Mouse (Mus musculus) limb, embryonic 14.5 days (tissue): ENCODE results near the gene Olfr724. TPM values are rescaled to one million over a fixed set of nuclear protein-coding genes. Genes with fewer than 3 reads are reported as not detected.
"Not testable (repeated sequence)": the region's sequence is repeated elsewhere in the genome, so short reads cannot be mapped to it uniquely, and the experiment has no call there.

ENCODE experiments used
- ATAC-seq: fragments of 200-750 bp; cut with Nextera tagmentation; 2 replicates; pipeline ENCODE4 v1.8.0; 2017; ENCODE audit warnings: low read depth, moderate number of reproducible peaks, moderate TSS enrichment; ENCODE audit not compliant: low FRiP score
- DNase-seq: peaks from one replicate; pipeline ENCODE4 v3.0.0-alpha.2; 2015; ENCODE audit warnings: low spot score
- H3K27ac ChIP-seq: fragments of 300-500 bp; sonication (generic); replicated peaks from 2 replicates; pipeline ENCODE4 v1.5.1; 2014; ENCODE audit warnings: low read depth, mild to moderate bottlenecking, low read length, moderate library complexity, mixed read lengths
- H3K27me3 ChIP-seq: fragments of 300-500 bp; sonication (generic); 2 replicates; pipeline ENCODE4 v1.6.1; 2014; ENCODE audit warnings: low read length, mixed read lengths; ENCODE audit not compliant: control insufficient read depth, insufficient read depth
- H3K36me3 ChIP-seq: fragments of 300-500 bp; sonication (generic); 2 replicates; pipeline ENCODE4 v1.6.1; 2014; ENCODE audit warnings: mild to moderate bottlenecking, low read length, moderate library complexity, mixed read lengths; ENCODE audit not compliant: control insufficient read depth, insufficient read depth
- H3K4me1 ChIP-seq: fragments of 300-500 bp; sonication (generic); 2 replicates; pipeline ENCODE4 v1.6.1; 2014; ENCODE audit warnings: antibody characterized with exemption, low read length, mixed read lengths; ENCODE audit not compliant: control insufficient read depth, insufficient read depth
- H3K4me2 ChIP-seq: fragments of 300-500 bp; sonication (generic); replicated peaks from 2 replicates; pipeline ENCODE4 v1.6.1; 2014; ENCODE audit warnings: low read depth, mild to moderate bottlenecking, low read length, moderate library complexity; ENCODE audit not compliant: severe bottlenecking
- H3K4me3 ChIP-seq: fragments of 300-500 bp; sonication (generic); replicated peaks from 2 replicates; pipeline ENCODE4 v1.5.1; 2014; ENCODE audit warnings: low read length
- H3K9ac ChIP-seq: fragments of 300-500 bp; sonication (generic); 2 replicates; pipeline ENCODE4 v1.6.1; 2014; ENCODE audit warnings: mild to moderate bottlenecking, low read depth, low read length, moderate library complexity; ENCODE audit not compliant: severe bottlenecking
- H3K9me3 ChIP-seq: fragments of 300-500 bp; sonication (generic); 2 replicates; pipeline ENCODE4 v1.6.1; 2016; ENCODE audit warnings: low read length; ENCODE audit not compliant: control insufficient read depth
- POLR2A ChIP-seq: fragments of 200-500 bp; IDR thresholded peaks from 2 replicates; pipeline ENCODE4 v1.8.0; 2012; ENCODE audit warnings: inconsistent platforms, mild to moderate bottlenecking, moderate library complexity, borderline replicate concordance; ENCODE audit not compliant: insufficient read depth, insufficient read length; ENCODE audit errors: extremely low read depth
- WGBS: fragments of 180-500 bp; shearing (Covaris S2); extraction: QIAGEN DNeasy Blood & Tissue Kit; methylation state at CpG from one replicate; pipeline ENCODE4 v1.1.7; 2014; 5-methylcytosine and 5-hydroxymethylcytosine counted together
- polyA plus RNA-seq, 2 experiments: library from polyadenylated mRNA; depleted of rRNA in 1 of 2; stranded (reverse) in 1 of 2; unstranded in 1 of 2; fragments of >200 nt; fragmentation: Nextera tagmentation in 1 of 2; extraction: Ambion mirVana in 1 of 2; gene quantifications; 2 replicates each; pipeline versions ENCODE4 v1.2.1 to v1.2.3; 2012 to 2014

Gene Olfr724
- not detected in 2 replicates for polyA plus RNA-seq (2012; rRNA removed)
- not detected in 2 replicates for polyA plus RNA-seq (2014; fragmentation: Nextera tagmentation; extraction: Ambion mirVana)

DNA sequence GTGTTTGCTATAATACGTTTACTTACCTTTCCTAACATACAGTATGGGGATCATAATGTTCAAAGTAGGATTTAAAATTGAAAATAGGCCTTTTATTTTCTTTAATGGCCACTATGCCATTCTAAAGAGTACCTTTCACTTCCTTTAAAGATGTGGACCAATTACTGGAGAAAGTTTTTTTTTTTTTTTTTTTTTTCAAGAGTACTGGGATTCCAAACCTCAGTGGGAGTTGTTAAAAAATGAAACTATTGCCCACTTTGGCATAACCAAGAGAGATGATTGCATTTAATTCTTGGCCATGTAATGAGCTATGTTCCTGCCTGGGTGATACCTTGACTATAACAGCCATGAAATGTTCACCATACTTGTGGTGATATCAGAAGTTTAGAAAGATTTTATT, at the start of gene Olfr724:
Olfr724 (minus strand) TSS at position 101 of the 400 bp plus-strand sequence.
- H3K36me3 ChIP-seq, H3K9me3 ChIP-seq, H3K27me3 ChIP-seq, H3K9ac ChIP-seq, H3K4me1 ChIP-seq, DNase-seq, ATAC-seq, H3K4me3 ChIP-seq, H3K4me2 ChIP-seq, H3K27ac ChIP-seq: not testable (repeated sequence)
- 57% methylated on average over 1 of the region's 1 CpGs for WGBS

DNA sequence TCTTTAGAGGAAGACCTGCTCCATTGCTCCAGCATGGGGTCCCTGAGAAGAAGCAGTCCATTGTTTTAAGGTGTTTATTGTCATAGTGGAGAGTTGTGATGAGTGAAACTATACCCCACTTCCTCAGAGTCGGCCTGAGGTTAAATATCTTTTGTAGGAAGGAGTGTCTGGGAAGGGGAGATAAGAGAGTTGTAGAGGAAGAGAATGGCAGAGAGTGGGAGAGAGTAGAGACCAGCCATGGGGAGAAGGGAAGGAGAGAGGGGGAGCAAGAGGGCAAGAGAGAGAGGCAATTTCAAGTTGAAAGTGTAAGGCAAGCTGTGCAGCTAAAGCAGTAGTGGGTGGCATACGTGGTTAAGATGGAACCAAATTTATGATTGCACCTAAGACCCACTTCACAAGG, 7.2 kb downstream of the Olfr724 start:
- no peak overlapping the region for H3K4me2 ChIP-seq
- no peak overlapping the region for H3K9ac ChIP-seq
- H3K4me1 ChIP-seq = no peaks in the 10 kb centered on the region
- H3K36me3 ChIP-seq = no peaks in the 10 kb centered on the region
- no peak overlapping the region for H3K27ac ChIP-seq
- no peak for ATAC-seq
- no peaks in the 10 kb centered on the region for H3K27me3 ChIP-seq
- no peaks in the 10 kb centered on the region for H3K9me3 ChIP-seq
- DNase-seq = no peak
- WGBS = 54% methylated on average over 2 of the region's 2 CpGs
- no peak for TF ChIP-seq POLR2A
- no peak overlapping the region for H3K4me3 ChIP-seq

DNA sequence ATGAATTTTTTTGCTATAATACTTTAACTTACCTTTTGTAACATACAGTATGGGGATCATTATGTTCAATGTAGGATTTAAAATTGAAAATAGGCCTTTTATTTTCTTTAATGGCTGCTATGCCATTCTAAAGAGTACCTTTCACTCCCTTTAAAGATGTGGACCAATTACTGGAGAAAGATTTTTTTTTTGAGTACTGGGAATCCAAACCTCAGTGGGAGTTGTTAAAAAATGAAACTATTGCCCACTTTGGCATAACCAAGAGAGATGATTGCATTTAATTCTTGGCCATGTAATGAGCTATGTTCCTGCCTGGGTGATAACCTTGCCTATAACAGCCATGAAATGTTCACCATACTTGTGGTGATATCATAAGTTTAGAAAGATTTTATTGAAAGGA, 31.4 kb downstream of the Olfr724 start, which contains the start of gene Olfr723:
Olfr723 (minus strand) TSS at position 101 of the 400 bp plus-strand sequence.
- not testable (repeated sequence) for ATAC-seq, H3K27me3 ChIP-seq, H3K4me3 ChIP-seq, H3K4me2 ChIP-seq, H3K36me3 ChIP-seq, H3K4me1 ChIP-seq, H3K9ac ChIP-seq, DNase-seq, H3K27ac ChIP-seq, H3K9me3 ChIP-seq

Other genes with a start within 250 kb of the Olfr724 start
- 11.3 and 12.9 TPM in 2 replicates for gene Armh4, start 179.9 kb downstream of the Olfr724 start, polyA plus RNA-seq (2012; rRNA removed)
- 16.3 and 17.8 TPM in 2 replicates for gene Armh4, start 179.9 kb downstream of the Olfr724 start, polyA plus RNA-seq (2014; fragmentation: Nextera tagmentation; extraction: Ambion mirVana)
- gene Olfr722, start 61.3 kb downstream of the Olfr724 start, polyA plus RNA-seq (2012; rRNA removed) = not detected in 2 replicates
- not detected in 2 replicates for gene Olfr722, start 61.3 kb downstream of the Olfr724 start, polyA plus RNA-seq (2014; fragmentation: Nextera tagmentation; extraction: Ambion mirVana)
- gene Olfr723, start 31.5 kb downstream of the Olfr724 start, polyA plus RNA-seq (2012; rRNA removed) = not detected in 2 replicates
- not detected in 2 replicates for gene Olfr723, start 31.5 kb downstream of the Olfr724 start, polyA plus RNA-seq (2014; fragmentation: Nextera tagmentation; extraction: Ambion mirVana)
- gene Olfr725, start 77.1 kb upstream of the Olfr724 start, polyA plus RNA-seq (2012; rRNA removed) = not detected in 2 replicates
- gene Olfr725, start 77.1 kb upstream of the Olfr724 start, polyA plus RNA-seq (2014; fragmentation: Nextera tagmentation; extraction: Ambion mirVana) = not detected in 2 replicates
- gene Olfr726, start 127.7 kb upstream of the Olfr724 start, polyA plus RNA-seq (2012; rRNA removed) = not detected in 2 replicates
- not detected in 2 replicates for gene Olfr726, start 127.7 kb upstream of the Olfr724 start, polyA plus RNA-seq (2014; fragmentation: Nextera tagmentation; extraction: Ambion mirVana)
- gene Olfr727, start 159.9 kb upstream of the Olfr724 start, polyA plus RNA-seq (2012; rRNA removed) = not detected in 2 replicates
- gene Olfr727, start 159.9 kb upstream of the Olfr724 start, polyA plus RNA-seq (2014; fragmentation: Nextera tagmentation; extraction: Ambion mirVana) = not detected in 2 replicates
- gene Olfr728, start 179.4 kb upstream of the Olfr724 start, polyA plus RNA-seq (2012; rRNA removed) = not detected in 2 replicates
- not detected in 2 replicates for gene Olfr728, start 179.4 kb upstream of the Olfr724 start, polyA plus RNA-seq (2014; fragmentation: Nextera tagmentation; extraction: Ambion mirVana)
- gene Olfr729, start 189.6 kb upstream of the Olfr724 start, polyA plus RNA-seq (2012; rRNA removed) = not detected in 2 replicates
- not detected in 2 replicates for gene Olfr729, start 189.6 kb upstream of the Olfr724 start, polyA plus RNA-seq (2014; fragmentation: Nextera tagmentation; extraction: Ambion mirVana)
- gene Olfr730, start 224.9 kb upstream of the Olfr724 start, polyA plus RNA-seq (2012; rRNA removed) = not detected in 2 replicates
- gene Olfr730, start 224.9 kb upstream of the Olfr724 start, polyA plus RNA-seq (2014; fragmentation: Nextera tagmentation; extraction: Ambion mirVana) = not detected in 2 replicates